Mouse (Mus musculus): ENCODE measurements around the gene Piwil4. TPM values are rescaled to one million over a fixed set of nuclear protein-coding genes. Genes with fewer than 3 reads are reported as not detected.
A peak's percentile ranks its signal among the peaks of the same experiment; 100 is the strongest.

Gene Piwil4
- total RNA-seq, 2 experiments from 2014 or later: not detected

DNA sequence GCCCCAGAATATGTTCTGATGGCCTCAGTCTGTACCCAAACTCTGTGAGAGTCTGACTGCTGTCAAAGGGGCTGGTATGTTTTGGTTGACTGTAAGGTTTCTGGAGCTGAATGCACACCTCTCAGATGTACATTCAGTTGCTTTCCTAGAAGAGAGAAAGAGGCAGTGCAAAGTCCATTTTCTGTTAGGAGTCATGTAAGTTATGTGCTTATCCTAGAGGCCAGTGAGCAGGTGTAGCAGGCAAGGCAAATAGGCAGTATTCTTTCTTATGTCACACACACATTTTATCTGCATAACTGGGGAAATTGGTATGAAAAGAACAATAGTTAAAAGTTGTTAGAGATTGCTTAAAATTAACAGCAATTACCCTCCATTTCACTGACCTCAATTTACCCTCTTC lies 13.4 kb upstream of the Piwil4 start:
- H3K4me3 ChIP-seq: no peak overlapping the region
- no peak for TF ChIP-seq CTCF (conservative IDR thresholded peaks at IDR 0.05)
- H3K27ac ChIP-seq: no peak overlapping the region

DNA sequence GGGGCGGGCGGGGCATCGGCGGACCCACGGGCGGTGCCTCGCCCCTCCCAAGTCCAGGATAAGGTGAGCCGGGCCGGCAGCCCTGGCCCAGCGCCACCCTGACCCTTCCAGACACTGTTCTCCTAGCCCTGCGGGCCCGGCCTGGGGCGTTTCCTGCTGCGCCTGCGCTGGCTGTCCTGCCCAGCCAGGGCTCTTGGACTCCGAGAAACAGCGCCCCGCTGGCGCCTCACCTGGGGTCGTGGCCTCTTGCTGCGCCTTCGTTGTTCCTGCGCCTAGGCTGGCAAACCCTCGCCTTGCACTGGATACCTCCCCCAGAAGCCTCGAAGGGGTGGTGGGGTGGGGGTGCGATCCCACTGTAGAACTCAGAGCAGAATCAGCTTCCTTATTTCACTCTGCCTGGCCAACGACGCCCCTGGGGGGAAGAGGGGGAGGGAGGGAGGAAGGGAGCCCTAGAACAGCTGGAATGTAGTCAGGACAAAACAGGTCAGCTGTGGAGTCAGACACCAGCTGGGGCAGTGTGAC lies 11.5 kb upstream of the Piwil4 start, which contains the start of gene Fut4:
Gene Fut4, minus strand, starts transcription at position 393 of the 522 bp plus-strand sequence.
- H3K27ac ChIP-seq: no peak within 1 kb of the TSS
- H3K4me3 ChIP-seq: peak within 1 kb of the TSS; percentile 49
- no peak for TF ChIP-seq CTCF (conservative IDR thresholded peaks at IDR 0.05)
- DNase-seq (ENCODE audit: low spot score in 2 of 2): no peak

More for the DNA sequence above, 13.4 kb upstream of the Piwil4 start:
- DNase-seq (ENCODE audit: low spot score in 2 of 2): no peak

DNA sequence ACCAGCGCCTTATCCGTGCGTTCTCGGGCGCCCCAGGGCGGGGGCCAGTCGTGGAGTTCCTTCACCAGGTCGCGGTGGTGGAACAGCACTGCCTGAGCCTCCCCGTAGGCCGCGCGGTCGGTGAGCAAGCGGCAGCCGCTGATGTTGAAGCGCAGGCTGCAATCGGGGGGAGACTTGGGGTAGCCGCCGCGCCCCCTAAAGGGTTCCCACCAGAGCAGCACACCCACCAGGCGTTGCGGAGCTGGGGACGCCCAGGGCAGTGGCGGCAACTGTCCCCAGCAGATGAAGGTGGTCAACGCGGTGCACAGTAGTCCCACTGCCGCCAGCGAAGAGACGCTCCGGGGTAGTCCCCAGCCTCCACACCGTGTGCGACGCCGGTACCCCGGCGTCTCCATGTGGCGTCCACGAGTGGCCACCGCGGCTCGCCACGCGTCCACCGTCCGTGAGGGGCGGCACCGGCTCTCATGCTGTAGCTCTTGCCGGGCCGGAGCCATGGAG lies 11.0 kb upstream of the Piwil4 start:
- no peak for DNase-seq (ENCODE audit: low spot score in 2 of 2)
- TF ChIP-seq CTCF (conservative IDR thresholded peaks at IDR 0.05): no peak

DNA sequence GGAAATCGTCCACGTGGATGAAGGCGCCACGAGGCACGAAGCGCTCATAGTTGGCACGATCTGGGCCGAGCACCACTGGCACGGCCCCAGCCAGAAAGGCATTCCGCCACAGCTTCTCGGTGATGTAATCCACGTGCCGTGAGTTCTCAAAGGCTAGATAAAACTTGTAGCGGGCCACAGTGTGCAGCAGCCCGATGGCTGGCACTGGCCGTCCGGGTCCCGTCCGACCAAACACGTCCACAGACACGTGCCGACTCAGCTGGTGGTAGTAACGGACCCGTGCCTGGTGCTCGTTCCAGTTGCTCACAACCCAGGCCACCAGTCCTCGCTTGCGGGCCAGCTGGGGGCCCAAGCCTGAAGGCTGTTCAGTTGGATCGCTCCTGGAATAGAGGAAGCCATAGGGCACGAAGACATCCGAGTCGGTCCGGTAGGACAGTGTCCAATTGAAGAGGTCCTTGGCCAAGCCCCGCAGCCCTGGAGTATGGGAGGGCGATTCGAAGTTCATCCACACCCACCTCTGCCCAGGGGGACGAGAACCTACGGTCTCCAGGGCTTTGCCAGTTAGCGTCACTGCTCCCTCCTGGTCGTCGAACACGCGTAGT lies 10.5 kb upstream of the Piwil4 start:
- DNase-seq (ENCODE audit: low spot score in 2 of 2): no peak
- H3K4me3 ChIP-seq: peak overlapping the region; percentile 49; the same call in 1 of the 2 replicates
- no peak for TF ChIP-seq CTCF (conservative IDR thresholded peaks at IDR 0.05)
- H3K27ac ChIP-seq: no peak overlapping the region

More for the DNA sequence above, 11.0 kb upstream of the Piwil4 start:
- Histone ChIP-seq H3K4me3 (peak overlapping the region; percentile 49), H3K27ac (no peak overlapping the region)

DNA sequence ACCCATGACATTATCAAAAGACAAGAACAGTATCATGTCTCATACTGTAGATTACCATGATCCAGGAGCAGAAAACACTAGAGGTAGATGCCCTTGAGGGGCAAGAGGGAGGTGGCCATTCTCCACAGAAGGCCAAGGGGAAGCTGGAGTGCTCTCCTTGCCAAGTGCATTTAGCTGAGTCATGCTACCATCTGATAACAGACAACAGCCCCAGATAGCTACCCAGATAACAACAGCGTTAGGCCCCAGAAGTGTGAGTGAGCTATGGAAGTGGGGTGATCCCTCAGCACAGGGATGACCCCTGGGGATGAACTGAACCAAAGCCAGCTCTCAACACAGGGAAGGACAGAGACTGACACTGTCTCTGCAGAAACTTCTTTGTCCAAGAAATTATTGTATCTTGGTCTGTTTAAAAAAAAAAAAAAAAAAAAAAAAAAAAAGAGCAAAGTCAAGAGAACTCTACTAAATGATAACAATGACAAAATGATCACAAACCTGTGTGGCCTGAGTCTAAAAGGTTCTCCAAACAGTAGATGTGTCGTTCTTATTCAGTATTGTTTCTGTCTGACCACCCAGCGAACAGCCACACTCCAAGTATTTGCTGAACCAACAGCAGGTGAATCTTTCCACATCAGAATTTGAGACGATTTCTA lies 909 bp downstream of the Piwil4 start:
- TF ChIP-seq CTCF (conservative IDR thresholded peaks at IDR 0.05): no peak
- Histone ChIP-seq H3K4me3 (no peak overlapping the region), H3K27ac (no peak overlapping the region)
- no peak for DNase-seq (ENCODE audit: low spot score in 2 of 2)

DNA sequence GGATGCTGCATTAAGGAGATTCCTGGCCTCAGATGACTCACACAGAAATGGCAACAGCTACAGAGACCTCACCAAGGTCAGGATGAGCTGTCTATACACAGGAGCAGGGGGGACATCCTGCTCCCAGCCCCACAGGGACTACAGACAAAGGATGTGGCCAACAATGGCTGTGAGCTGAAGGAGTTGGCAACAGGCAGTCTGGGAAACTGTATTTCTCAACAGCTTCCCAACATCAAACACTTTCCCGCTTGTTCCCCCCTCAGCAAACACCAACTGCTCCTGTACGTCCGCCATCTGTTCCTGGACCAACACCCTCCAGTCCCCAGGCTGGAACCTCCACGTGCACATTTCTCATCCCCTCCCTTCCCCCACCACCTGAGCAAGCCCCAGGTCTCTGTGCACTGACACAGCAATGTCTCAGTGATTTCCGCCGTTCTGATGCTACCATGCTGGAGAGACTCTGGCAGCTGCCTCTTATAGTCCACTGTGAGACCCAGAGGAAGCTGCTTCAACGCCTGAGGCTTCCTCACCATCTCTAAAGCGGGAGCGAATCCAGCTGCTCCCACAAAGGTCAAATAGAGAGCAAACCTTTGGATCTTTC lies 9.5 kb downstream of the Piwil4 start:
- no peak overlapping the region for H3K4me3 ChIP-seq
- DNase-seq (ENCODE audit: low spot score in 2 of 2): no peak
- H3K27ac ChIP-seq: no peak overlapping the region
- no peak for TF ChIP-seq CTCF (conservative IDR thresholded peaks at IDR 0.05)

DNA sequence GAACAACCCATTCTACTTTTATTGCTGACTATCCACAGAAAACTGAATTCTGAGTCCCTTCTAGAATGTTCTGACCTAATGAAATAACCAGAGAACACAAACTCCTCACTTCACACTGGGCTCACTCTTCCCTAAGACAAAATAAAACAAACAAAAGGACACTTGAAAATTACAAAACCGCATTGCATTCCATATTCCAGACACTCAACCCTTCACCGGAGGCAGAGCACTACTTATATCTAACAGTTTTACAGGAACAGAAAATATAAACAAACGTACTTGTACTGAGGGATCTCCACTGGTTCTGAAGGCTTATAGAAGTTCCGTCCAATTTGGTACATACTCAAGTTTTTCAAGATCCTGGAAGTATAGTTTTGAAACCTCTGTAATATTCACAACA lies 12.2 kb downstream of the Piwil4 start:
- DNase-seq (ENCODE audit: low spot score in 2 of 2): no peak
- no peak for TF ChIP-seq CTCF (conservative IDR thresholded peaks at IDR 0.05)
- H3K27ac ChIP-seq: no peak overlapping the region
- H3K4me3 ChIP-seq: no peak overlapping the region

DNA sequence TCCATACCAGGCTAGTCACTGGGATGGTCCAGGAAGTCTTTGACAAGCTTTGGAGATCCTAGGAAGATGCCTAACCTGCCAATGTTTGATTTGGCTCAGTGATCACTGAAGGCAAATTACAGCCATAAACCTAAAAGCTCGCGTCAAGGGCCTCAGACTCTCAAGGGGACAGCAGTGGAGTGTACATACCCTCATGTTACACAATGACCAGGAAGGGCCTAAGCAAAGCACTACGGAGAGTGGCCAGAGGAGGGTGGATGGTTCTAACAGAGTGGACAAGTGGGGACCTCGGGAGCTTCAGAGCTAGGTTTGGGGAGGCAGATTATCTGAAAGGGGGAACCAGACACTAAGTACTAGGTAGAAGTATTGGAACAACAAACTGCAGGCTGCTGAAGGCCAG lies 13.9 kb downstream of the Piwil4 start:
- no peak for DNase-seq (ENCODE audit: low spot score in 2 of 2)
- H3K4me3 ChIP-seq: no peak overlapping the region
- no peak overlapping the region for H3K27ac ChIP-seq
- TF ChIP-seq CTCF (conservative IDR thresholded peaks at IDR 0.05): no peak

DNA sequence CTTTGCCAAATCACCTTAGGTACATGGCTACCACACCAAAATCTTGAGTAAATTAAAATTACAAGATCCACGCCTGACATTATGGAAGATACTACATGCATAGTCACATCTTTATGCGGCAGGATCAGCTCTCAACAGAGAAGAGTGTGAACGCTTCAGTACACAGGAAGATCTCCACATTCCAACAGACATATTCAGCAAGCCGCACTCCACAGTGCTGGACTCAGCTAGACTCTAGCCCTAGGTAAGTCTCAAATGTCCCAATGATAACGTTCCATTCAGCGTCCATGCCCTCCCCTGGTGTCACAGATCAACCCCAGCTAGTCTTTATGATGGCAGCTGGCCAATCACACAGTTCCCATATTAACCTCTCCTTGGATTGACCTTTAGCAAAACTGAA lies 14.5 kb downstream of the Piwil4 start:
- Histone ChIP-seq H3K4me3 (no peak overlapping the region), H3K27ac (no peak overlapping the region)
- no peak for DNase-seq (ENCODE audit: low spot score in 2 of 2)
- no peak for TF ChIP-seq CTCF (conservative IDR thresholded peaks at IDR 0.05)

DNA sequence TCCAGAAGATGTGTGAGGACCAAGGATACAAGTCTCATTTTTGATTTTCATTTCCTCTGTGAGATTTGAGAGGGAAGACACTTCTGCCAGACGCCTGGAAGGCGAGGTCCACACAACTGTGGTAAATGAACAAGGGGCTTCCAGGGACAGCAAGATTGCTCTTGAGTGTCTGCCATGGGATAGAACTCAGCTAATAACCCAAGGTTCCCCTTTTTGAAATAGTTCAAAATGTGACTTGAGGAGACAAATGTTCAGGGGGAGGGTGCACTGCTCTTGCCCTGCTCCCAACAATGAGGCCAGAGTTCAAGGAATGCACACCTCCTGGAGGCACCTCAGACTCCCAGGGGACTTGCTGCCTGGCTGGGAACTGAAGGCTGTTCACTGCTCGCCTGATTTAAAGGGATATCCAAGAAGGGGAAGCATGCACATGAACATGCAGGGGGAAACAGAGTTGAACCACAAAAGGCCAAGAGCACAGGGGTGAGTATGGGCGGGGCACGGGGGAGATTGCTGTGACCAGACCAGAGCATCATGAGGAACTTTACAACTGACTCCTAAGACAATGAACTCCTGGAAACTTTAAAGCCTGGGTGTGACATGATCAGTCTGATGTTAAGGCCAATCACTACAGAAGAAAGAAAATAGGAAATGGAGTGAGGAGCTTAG lies 15.6 kb downstream of the Piwil4 start:
- Histone ChIP-seq H3K27ac (no peak overlapping the region), H3K4me3 (no peak overlapping the region)
- no peak for TF ChIP-seq CTCF (conservative IDR thresholded peaks at IDR 0.05)
- DNase-seq (ENCODE audit: low spot score in 2 of 2): no peak

DNA sequence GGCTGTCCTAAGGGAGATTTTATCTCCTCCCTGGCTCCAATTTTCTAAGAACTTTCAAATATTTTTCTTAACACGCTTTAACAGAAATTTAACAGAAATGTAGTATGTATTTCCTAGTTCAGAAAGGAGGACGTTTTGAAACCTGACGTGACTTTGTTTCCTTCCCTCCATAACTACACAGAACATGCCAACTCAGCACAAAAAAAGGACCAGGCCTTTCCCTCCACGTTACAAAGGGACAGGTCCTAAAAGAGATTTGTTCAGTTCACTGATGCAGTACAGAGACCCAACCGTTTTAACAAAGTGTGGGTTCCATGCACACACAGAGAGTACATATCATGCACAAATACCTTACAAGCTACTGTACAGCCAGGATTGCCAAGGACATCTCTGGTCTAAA lies 18.9 kb downstream of the Piwil4 start:
- Histone ChIP-seq H3K4me3 (no peak overlapping the region), H3K27ac (no peak overlapping the region)
- TF ChIP-seq CTCF (conservative IDR thresholded peaks at IDR 0.05): no peak
- no peak for DNase-seq (ENCODE audit: low spot score in 2 of 2)

DNA sequence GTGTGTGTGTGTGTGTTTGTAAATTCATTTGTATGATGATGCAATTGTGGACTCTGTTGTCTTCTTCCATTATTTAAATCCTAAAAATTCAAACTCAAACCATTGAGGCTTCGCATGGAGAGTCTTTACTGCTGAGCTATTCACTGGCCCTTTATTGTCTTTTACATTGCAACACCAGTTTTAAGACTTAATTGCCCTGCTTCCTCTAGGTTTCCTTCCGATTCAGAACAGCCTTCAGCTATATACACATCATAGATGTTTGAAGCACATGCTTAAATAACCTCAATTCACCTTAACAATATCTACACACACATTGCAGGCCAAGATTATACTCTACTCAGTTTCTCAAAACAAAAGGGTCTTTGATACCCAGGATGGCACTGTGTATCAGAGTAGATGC lies 20.1 kb downstream of the Piwil4 start:
- no peak overlapping the region for H3K4me3 ChIP-seq
- H3K27ac ChIP-seq: no peak overlapping the region
- DNase-seq (ENCODE audit: low spot score in 2 of 2): no peak
- TF ChIP-seq CTCF (conservative IDR thresholded peaks at IDR 0.05): no peak

DNA sequence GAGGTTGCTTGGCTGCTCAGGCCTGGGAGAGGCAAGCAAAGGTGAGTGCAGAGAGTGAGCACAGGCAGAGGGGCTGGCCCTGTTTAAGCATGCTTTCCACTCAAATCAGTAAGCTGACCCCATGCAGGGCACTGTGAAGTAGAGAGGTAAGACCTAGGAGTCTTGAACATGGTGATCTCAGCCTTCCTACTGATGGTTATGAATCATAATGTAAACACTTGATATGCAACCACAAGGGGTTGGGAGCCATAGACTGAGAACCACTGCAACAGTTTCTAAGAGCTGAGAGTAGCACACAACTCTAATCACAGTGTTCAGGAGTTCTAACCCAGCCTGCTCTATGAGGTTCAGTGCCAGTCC lies 22.2 kb downstream of the Piwil4 start:
- Histone ChIP-seq H3K4me3 (peak overlapping the region; percentile 30; the same call in 1 of the 2 replicates), H3K27ac (no peak overlapping the region)
- no peak for TF ChIP-seq CTCF (conservative IDR thresholded peaks at IDR 0.05)
- no peak for DNase-seq (ENCODE audit: low spot score in 2 of 2)

All from layer of hippocampus, adult 2 months (tissue).